Mouse (Mus musculus) large intestine, adult 2 months (tissue): ENCODE results near the gene Limch1. TPM values are rescaled to one million over a fixed set of nuclear protein-coding genes. Genes with fewer than 3 reads are reported as not detected.

Source experiments
- DNase-seq: peaks from one replicate; pipeline ENCODE4 v3.0.0-alpha.2; 2012; ENCODE audit warnings: low read depth, low spot score
- WGBS: fragments of 180-500 bp; shearing (Covaris S2); methylation state at CpG from one replicate; pipeline ENCODE4 v1.1.7; 2018; 5-methylcytosine and 5-hydroxymethylcytosine counted together
- polyA plus RNA-seq: library from polyadenylated mRNA; depleted of rRNA; stranded (reverse); fragments of >200 nt; gene quantifications from 2 replicates; pipeline ENCODE4 v1.2.3, GENCODE M21; 2012

The Limch1 gene
- polyA plus RNA-seq, 1 experiment, result 1.3 TPM

DNA sequence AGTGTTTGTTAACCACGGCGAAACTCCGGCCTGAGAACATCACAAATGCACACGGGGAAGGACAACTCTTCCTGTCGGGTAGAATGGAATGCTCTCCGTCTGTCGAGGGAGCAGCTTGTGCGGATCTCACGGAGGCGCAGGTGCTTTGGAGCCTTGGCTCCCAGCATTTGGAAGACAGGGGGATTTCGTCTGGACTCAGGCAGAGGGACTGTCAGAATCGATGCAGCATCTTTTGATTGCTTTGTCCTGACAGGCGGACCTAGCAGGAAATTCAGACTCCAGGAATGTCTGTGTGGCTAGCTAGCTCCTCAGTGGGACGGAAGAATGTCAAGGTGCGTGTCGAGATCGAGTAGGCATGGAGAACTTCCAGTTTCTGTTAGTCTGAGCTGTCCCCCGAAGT lies 71.1 kb downstream of the Limch1 start:
- 64% methylated on average over 18 of the region's 18 CpGs for WGBS
- DNase-seq, result no peak

DNA sequence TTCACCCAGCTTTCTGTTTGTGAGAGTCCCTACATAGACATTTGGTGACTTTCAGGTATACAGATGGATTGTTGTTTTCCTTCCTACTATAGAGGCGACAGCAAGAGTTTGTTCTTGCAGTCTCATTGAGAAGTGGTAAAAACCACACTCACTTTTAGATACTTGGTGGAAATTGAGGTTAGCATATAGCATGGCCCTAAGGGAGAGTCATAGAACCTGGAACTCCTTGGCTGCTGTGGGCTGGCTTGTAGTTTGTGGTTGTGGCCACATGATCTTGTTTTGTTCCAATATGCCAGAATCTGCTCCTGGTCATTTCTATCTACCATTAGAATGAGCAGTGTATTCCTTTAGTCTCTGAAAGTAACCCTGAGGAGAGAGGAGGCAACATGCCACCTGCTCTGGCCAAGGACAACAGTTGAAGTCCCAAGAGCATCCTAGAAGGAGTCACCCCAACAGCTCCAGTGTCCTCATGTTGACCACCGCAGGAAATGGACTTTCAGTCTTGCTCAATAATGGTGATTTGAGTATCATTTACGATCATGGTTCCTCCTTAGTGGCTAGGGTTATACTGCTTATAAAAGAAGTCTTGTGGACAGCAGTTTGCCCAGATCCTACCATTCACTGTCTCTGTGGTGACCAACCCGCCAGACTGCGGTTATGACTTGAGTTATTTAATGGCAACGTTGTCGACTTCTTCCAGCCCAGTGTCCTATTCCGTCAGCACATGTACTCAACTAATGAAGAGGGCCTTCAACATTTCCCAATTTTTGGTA lies 71.7 kb downstream of the Limch1 start:
- DNase-seq, result no peak
- 90% methylated on average over 8 of the region's 8 CpGs for WGBS

DNA sequence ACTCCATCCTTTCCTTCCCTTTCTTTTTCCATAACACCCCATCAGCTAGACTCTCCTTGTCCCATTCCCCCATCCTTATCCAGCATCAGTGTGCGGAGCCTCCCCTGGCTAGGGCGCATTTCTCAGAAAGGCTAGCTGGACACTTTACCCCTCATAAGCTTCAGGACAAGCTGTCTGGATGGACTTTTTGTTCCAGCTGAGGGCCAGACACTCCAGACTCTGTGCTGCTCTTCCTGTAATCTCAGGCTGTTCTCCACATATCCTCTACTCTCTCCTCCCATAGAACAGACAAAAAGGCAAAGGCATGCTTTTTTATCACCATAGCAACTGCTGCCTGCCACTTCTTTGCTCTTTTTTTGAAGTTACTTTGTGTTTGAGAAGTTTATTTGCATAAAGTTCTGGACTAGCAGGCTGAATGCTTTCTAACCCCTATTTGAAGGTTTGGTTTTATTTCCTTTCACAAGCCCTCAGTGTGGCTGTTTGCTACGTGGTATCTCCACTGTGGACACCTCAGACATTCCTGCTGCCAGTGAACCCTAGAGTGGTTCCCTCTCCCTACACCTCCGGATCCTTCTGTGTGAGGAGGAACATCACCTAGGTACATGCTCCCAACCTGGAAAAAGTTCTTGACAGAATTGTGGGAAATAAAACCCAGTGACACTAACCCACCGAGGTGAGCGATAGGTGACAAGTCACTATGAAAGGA lies 77.0 kb downstream of the Limch1 start:
- DNase-seq, result no peak
- 87% methylated on average over 6 of the region's 6 CpGs for whole genome bisulfite sequencing

DNA sequence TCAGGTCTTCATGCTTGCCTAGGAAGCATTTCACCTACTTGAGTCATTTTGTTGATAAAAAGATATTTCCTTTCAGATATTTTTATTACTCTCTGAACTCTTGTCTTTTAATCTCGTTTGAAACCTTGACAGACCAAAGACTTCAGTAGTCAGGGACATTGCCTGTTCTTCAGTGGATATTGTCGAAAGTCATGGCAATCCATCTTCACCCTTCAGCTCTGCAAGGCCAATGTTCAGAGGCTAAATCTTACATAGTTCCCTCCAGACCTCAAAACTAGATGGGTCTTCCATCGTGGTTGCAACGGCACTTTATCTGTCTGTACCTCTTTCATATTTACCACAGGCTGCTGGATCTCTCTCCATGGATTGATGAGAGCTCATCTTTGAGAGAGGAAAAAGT lies 80.0 kb downstream of the Limch1 start:
- no peak for DNase-seq
- WGBS, result 80% methylated on average over 4 of the region's 4 CpGs

DNA sequence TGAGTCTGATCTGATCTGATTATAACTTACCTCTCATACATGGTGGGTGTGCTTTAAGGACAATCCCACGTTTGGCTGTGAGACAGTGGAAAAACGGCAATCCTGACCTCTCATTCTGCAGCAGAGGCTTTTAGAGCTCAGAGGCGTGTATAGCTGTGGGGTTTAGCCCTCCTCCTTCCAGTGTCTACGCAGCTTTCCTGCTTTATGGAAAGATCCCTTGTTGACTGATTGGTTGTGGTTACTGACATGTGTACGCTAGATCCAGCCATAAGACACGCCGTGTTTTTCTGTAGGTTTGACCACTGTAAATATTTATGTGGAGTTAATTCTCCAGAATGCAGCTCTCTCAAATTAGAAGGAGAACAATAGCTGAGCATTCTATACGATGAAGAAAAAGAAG lies 81.2 kb downstream of the Limch1 start:
- 66% methylated on average over 8 of the region's 8 CpGs for WGBS
- DNase-seq, result no peak

DNA sequence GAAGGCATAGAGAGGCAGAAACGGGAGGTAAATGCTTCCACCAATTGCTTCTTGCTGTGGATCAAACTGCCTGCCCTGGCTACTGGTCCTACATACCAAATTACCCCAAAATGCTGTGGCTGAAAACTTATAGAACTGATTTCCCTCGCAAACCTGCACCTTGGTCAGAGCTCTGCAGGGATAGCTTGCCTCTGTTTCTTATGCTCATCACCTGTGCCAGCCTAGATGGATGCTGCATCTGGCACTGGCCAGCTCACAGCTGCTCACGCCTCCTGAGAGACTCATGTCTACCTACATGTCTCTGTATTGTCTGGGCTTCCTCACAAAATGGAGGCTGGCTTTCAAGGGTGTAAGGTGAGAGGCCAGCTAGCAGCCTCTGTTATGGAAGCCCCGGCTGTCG lies 83.9 kb downstream of the Limch1 start:
- WGBS, result 84% methylated on average over 5 of the region's 5 CpGs
- no peak for DNase-seq

DNA sequence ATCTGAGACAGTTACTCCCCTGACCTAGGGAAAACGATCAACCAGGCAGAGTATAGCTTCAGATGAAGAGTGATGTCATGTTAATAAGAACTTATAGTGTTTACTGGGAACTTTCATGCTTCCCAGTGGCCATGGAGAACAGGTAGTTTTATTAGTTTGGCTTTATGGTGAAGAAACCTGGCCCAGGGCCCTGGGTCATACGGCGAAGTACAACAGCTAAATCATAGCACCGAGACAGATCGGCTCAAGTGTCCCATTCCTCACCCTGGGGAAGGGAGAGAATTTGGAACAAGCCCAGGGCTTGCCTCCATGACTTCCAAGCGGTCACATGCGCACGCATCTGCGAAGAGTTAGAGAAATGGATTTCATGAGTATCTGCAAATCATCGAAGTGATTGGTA lies 84.6 kb downstream of the Limch1 start:
- 85% methylated on average over 10 of the region's 10 CpGs for WGBS
- DNase-seq, result no peak

DNA sequence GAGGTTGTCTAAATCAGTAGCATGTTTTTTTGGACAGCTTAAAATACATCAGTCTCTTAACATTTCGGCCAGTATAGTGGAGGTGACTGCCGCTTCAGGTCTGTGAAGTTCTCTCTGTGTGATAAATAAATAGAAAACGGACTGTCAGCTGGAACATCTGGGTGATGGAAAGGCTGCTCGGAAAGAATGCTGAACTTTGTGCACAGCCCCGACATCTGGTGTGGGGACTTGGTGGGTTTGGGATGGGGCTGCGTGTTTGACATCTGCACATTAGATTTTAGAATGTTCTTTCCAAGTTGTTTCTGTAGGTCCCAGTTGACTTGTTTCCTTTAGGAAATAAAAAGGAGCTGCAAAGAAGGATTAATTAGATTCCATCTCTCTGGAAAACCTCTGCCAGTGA lies 89.1 kb downstream of the Limch1 start:
- WGBS, result 69% methylated on average over 6 of the region's 6 CpGs
- DNase-seq, result no peak

DNA sequence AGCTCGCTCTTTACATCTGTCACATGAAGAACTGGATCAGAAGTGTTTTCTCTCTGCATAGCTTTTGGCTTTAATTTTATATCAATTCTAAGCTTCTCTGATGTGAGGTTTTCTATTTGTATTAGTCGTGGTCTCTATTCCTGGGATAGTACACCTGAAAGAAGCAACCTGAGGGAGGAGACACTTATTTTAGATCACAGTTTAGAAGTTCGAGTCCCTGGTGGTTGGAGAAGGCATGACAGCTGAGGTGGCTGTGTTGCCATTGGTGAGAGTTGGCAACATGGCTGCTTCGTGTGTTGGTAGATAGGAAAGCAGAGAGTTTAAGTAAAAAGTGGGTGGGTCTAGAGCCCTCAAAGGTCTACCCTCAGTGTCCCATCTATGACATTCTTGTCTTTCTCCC lies 91.3 kb downstream of the Limch1 start:
- 81% methylated on average over 4 of the region's 4 CpGs for WGBS

DNA sequence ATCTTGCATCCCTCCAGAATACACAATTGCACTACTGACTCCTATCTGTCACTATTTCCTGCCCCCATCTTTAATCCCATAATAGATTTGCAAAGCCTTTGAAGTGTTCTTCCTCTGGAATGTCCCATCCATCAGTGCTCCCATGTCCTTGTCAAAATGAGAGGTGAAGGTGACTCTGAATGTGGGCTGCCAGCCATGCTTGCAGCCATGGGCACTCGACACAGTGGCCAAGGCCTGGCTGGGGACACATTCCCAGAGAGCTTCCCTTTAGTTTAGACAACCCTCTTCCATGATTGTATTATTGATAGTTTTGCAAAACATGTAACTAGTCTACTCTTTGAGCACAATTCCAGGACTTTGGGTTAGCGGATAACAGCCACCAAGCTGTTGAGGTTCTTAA lies 96.3 kb downstream of the Limch1 start:
- WGBS, result 95% methylated on average over 2 of the region's 2 CpGs
- no peak for DNase-seq

More for the DNA sequence above, 91.3 kb downstream of the Limch1 start:
- no peak for DNase-seq

DNA sequence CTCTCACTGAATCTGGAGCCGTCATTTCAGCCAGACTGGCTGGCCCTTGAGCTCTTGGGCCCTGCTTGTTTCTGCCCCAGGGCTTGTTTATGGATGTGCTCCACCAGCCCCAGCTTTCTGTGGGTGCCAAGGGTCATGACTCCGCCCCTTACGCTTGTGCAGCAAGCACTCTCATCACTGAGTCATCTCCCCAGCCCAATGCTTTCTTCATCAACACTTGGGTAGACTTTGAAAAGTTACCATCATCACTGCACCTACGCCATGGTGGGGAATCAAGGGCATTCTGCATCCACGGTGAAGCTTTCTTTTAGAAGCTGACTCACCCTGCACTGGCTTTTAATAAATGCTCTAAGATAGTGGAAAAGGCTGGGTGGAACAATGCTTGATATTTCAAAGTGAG lies 97.1 kb downstream of the Limch1 start:
- 88% methylated on average over 5 of the region's 5 CpGs for WGBS
- no peak for DNase-seq

DNA sequence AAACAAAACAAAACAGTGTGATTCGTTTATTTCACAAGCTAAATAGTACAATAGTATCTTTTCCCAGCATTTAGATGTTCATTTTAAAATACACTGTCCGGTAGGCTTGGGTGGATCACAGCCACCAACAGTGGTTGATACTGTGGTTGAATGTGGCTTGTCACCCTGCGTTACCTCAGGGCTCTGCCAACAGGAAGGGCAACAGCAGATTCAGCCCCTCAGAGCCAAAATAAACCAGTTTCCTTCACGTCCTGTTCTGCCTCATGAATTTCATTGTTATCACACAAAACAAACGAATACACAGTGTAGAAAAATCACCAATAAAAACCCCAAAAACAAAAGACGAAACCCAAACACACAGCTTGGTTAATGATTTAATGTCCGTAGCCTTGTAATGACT lies 102.5 kb downstream of the Limch1 start:
- DNase-seq, result no peak
- WGBS, result 42% methylated on average over 7 of the region's 7 CpGs

DNA sequence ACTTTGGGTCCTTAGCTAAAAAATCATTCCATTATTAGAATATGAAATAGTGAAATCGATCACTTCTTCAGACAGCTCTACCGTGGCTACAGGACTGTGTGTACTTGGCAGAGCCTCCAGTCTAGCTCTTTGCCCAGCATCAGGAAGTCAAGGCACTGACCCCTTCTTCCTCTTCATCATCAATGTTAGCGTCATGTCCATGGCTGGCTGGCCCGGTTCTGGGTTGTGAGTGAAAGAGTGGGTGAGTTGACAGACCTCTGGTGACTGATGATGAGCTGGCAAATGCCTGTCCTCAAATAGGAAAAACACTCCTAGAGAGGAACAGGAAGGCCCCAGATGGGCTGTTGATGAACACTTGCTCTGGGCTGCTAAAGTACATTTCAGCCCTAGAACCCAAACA lies 103.5 kb downstream of the Limch1 start:
- WGBS, result 73% methylated on average over 4 of the region's 4 CpGs
- DNase-seq, result no peak

DNA sequence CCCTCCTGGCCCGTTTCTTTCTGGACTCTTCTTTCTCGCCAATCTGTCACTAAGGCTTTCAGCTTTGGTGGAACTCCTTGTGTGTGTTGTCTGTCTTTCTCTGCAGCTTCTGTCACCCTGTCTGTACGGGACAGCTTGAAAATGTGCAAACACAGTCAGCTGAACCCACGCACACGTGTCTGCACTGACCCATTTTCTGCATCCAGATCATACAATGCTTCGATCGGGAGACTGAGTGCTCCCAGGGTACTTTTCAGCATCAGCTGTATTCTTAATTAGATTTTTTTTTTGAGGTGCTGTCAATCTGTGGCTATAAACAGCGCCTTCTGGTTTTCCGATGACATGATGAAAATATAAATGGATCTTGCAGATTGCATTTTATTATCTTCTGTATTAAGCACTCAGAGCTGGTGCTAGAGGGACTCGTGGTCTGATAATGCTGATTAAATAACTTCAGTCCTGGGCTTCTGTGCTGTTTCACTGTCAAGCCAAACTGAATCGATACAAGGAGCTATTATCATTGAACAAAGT lies 105.2 kb downstream of the Limch1 start:
- DNase-seq, result no peak
- WGBS, result 83% methylated on average over 11 of the region's 11 CpGs

DNA sequence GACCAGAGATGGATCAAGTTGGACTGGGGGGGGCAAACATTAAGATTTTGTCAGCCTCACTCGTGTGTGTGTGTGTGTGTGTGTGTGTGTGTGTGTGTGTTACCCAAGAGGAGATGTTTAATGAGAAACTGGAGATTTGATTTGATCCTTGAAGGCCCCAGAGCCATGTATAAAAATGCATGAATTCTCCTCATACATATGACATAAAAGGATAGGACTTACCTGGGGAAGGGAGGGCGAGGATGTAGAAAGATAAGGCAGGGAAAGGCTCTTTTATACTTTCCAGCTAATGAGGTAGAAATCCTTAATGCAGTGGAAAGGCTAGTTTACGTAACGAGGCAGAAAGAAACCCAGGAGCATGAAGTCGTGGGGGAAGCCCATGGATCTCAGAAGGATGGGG lies 106.1 kb downstream of the Limch1 start:
- WGBS, result 76% methylated on average over 5 of the region's 5 CpGs
- DNase-seq, result no peak

DNA sequence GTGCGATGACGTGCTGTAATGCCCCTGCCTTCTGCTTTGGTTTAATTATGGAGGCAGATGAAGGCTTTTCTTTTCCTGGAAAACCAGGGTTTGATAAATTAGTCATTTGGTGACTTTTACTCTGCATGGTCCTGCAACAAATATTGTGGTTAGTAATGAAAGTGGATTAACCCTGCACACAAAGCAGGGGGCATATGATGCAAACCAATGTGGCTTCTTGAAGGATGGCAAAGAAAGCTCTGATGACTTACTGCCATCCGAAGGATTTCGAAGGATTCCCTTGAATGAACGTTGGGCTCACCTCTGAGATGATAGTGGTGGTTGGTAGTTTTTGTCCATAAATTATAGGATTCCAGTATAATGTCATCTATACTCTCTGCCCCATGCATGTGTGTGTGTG lies 108.6 kb downstream of the Limch1 start:
- no peak for DNase-seq
- 87% methylated on average over 5 of the region's 5 CpGs for WGBS

DNA sequence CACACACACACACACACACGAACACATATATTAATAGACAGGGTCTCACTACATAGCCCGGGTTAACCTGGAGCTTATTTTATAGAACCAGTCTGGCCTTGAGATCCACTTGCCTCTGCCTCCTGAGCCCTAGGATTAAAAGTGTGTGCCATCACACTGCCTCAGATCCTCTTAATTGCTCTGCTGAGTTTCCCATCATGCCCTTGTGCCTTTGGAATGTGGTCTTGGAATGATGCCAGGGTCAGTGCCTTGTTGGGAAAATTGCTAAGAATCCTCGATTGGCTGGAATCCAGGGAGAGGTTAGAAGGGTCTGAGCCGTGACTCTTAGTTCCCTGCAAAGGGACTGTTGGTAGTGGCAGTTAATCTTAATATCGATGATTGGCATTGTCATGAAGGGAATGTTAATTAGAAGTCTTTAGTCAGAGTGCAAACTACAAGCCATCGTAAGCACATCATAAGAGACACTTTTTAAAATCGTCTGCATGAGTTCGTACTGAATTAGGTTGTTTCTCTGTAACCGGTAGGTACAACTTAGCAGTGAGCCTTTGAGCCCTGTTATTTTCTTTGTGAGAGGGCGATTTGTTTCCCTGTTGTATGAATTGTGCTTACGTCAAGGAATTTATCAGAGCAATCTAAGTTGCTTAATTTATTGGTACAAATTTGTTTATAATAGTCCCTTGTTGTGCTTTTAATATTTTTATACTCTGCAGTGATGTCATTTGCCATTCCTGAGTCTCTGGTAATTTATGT lies 109.9 kb downstream of the Limch1 start:
- no peak for DNase-seq
- 73% methylated on average over 11 of the region's 11 CpGs for WGBS

DNA sequence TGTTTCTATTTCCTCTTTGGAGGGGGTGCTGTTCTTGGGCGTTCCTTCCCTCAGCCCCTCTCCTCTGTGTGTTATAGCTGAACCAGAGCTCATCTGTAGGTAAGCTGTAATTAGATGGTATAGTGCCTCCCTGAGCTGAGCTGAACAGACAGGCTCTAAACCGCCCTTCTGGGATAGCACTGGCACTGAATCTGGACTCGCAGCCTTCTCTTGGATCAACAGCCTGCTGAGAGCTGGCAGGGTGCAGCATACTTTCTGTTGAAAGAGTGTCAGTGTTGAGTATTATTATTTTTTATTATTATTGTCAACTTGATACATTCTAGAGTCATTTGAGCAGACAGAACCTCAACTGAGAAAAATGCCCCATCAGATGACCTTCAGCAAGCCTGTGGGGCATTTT lies 113.9 kb downstream of the Limch1 start:
- no peak for DNase-seq
- WGBS, result 91% methylated on average over 3 of the region's 3 CpGs

DNA sequence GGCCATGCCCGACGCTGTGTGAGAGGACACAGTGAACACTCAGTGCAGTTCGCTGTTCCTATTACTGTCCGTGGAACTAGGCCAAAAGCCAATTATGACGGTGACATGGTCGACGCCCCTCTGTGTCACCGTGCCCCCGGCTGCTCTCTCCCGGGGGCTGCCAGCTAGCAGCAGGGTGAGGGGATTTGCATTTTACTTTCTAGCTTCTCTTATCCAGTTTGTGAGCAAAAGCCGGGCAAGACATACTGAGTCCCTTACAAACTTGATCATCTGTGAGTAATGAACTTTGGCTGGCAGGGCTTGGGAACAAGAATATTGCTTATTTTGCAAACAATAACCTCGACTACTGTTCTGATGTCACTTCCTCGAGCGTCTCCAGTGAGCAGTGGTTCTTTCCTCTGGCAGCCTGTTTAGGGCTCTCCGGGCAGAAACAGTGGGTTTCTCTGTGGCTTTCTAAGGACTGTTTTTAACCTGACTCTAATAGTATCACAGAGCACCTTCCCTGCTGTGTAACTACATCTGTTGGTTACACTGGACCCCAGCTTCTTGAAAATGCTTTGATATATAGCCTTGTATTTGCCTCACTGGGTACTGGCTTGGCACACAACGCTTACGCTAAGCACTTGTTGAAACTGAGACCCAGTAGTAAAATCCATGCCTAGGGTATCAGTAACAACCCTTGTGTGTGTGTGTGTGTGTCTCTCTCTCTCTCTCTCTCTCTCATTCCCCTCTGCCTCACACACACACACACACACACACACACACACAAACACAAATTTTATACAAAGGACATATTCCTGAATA lies 115.8 kb downstream of the Limch1 start:
- WGBS, result 41% methylated on average over 17 of the region's 17 CpGs

DNA sequence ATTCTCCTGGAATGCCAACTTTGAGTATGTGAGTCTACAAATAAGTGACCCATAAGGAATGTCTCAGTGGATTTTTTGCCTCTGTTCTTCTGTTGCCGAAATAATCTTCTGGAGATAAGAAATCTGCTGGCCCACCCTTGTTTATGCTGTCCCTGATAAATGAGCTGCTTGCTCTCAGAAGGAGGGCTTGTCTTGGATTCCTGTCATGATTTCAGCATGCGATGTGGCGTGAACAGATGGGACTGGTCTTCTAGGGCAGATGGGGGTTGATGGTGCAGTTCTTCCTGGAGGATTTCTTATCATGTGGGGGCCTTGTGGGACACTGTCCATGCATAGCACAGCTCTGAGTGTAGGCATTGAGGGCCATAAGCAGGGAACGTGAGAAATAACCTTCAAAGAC lies 116.5 kb downstream of the Limch1 start:
- DNase-seq, result no peak
- WGBS, result 63% methylated on average over 4 of the region's 4 CpGs

More for the DNA sequence above, 115.8 kb downstream of the Limch1 start:
- no peak for DNase-seq
